Mouse (Mus musculus) cerebellum, postnatal 25 days (tissue): ENCODE results near the gene Nrxn2.

Experiments used
- DNase-seq, 2 experiments: peaks; one replicate each; pipeline ENCODE4 v3.0.0; 2021; ENCODE audit warnings: mixed read lengths in 2 of 2

Gene Nrxn2

GRCm38 (mm10) chr19:6522289-6522688, 103.8 kb downstream of the Nrxn2 start:
- DNase-seq, result no peak

GRCm38 (mm10) chr19:6525023-6525422, 106.5 kb downstream of the Nrxn2 start:
- DNase-seq, result no peak

GRCm38 (mm10) chr19:6526010-6526409, 107.5 kb downstream of the Nrxn2 start:
- no peak for DNase-seq

GRCm38 (mm10) chr19:6527439-6527838, 108.9 kb downstream of the Nrxn2 start:
- DNase-seq, result peak; percentile 92 to 93

GRCm38 (mm10) chr19:6527839-6528531, 109.5 kb downstream of the Nrxn2 start:
- peak; percentile 94 to 95 for DNase-seq

- peak; percentile 46 to 48 for DNase-seq
Observed at GRCm38 (mm10) chr19:6529265-6529985, 110.9 kb downstream of the Nrxn2 start.

- no peak for DNase-seq
Observed at GRCm38 (mm10) chr19:6530359-6530758, 111.8 kb downstream of the Nrxn2 start.

GRCm38 (mm10) chr19:6531011-6531631, 112.6 kb downstream of the Nrxn2 start:
- peak; percentile 76 to 80 for DNase-seq

- DNase-seq, result peak; percentile 65
Observed at GRCm38 (mm10) chr19:6531832-6532471, 113.4 kb downstream of the Nrxn2 start.

- peak in 1 of 2 experiments; percentile 47 for DNase-seq
Observed at GRCm38 (mm10) chr19:6532656-6533055, 114.1 kb downstream of the Nrxn2 start.

- peak; percentile 74 to 77 for DNase-seq
Observed at GRCm38 (mm10) chr19:6533290-6534117, 115.0 kb downstream of the Nrxn2 start.

- DNase-seq, result no peak
Observed at GRCm38 (mm10) chr19:6534118-6534415, 115.5 kb downstream of the Nrxn2 start.

- peak in 1 of 2 experiments; percentile 56 for DNase-seq
Observed at GRCm38 (mm10) chr19:6536201-6536600, 117.7 kb downstream of the Nrxn2 start.

- DNase-seq, result peak; percentile 74 to 78
Observed at GRCm38 (mm10) chr19:6536696-6537095, 118.2 kb downstream of the Nrxn2 start.

- DNase-seq, result peak; percentile 72 to 77
Observed at GRCm38 (mm10) chr19:6537526-6537925, 119.0 kb downstream of the Nrxn2 start.

GRCm38 (mm10) chr19:6538546-6538945, 120.0 kb downstream of the Nrxn2 start:
- peak; percentile 45 to 47 for DNase-seq

GRCm38 (mm10) chr19:6539592-6539991, 121.1 kb downstream of the Nrxn2 start:
- peak; percentile 21 to 27 for DNase-seq

GRCm38 (mm10) chr19:6540191-6540590, 121.7 kb downstream of the Nrxn2 start:
- peak; percentile 27 to 34 for DNase-seq

GRCm38 (mm10) chr19:6541521-6541920, 123.0 kb downstream of the Nrxn2 start:
- peak in 1 of 2 experiments; percentile 25 for DNase-seq

GRCm38 (mm10) chr19:6542367-6543034, 124.0 kb downstream of the Nrxn2 start, which contains the start of gene Slc22a12:
Gene Slc22a12 (minus strand): TSS chr19:6543032.
- peak; percentile 28 to 29 for DNase-seq

GRCm38 (mm10) chr19:6543035-6543383, 124.5 kb downstream of the Nrxn2 start:
- peak; percentile 28 to 31 for DNase-seq

GRCm38 (mm10) chr19:6543518-6543917, 125.0 kb downstream of the Nrxn2 start:
- peak; percentile 31 to 33 for DNase-seq
